Mouse (Mus musculus): ENCODE results near the gene Fmod. TPM values are rescaled to one million over a fixed set of nuclear protein-coding genes. Genes with fewer than 3 reads are reported as not detected.

Fmod gene
- polyA plus RNA-seq, 1 experiment, result 9.7 TPM

- peaks cover 26% of the 10 kb centered on the region for H3K4me1 ChIP-seq (ENCODE audit: control insufficient read depth, insufficient read depth, low read length)
- H3K27me3 ChIP-seq (replicated peaks; ENCODE audit: control insufficient read depth, insufficient read depth, low read length), result no peaks in the 10 kb centered on the region
- WGBS, result 60% methylated on average over 13 of the region's 13 CpGs
- H3K36me3 ChIP-seq (ENCODE audit: control insufficient read depth, insufficient read depth, low read length), result no peaks in the 10 kb centered on the region
- H3K4me3 ChIP-seq (ENCODE audit: insufficient read depth, low read depth, low read length), result 0 out of 2 replicates have a peak overlapping the region, but pooled peaks have one; percentile 48
- TF ChIP-seq POLR2A (IDR thresholded peaks at IDR 0.05; ENCODE audit: low read depth, low read length) (no peak), CTCF (conservative IDR thresholded peaks at IDR 0.05; ENCODE audit: insufficient read depth, insufficient read length, low read depth, low read length) (no peak)
- DNase-seq, result peak; percentile 42
- H3K27ac ChIP-seq (ENCODE audit: insufficient read depth, low read depth, low read length), result peak overlapping the region; percentile 74
Observed at GRCm38 (mm10) chr1:134093771-134094526, 56.9 kb downstream of the Fmod start.

DNA sequence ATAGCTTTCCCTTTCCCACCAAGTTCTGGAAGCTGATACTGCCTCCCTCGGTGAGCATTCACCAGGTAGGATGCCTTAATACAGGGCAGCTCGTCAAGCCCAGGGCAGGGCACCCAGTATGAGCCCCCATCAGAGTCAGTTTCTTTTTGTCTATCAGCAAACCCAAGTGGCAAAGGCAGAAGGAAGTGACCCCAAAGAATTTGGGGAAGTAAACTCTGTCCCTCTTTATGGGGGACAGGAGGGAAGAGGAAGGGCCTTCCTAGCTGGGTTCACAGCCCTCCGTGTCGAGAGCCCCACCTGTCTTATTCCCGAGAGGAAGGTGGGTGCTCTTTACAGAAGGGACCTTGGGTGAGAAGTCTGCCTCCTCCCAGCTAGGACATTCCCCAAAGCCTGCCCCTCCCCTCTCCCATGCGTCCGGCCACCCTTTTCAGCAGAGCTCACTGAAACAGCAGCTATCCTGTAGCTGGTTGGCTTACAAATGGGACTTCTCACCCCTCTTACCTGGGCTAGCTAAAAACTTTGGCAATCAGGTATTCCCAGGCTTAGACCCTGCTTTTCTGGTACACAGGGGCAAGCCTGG, 58.1 kb downstream of the Fmod start:
- H3K27me3 ChIP-seq (replicated peaks; ENCODE audit: control insufficient read depth, insufficient read depth, low read length), result no peaks in the 10 kb centered on the region
- no peak overlapping the region for H3K27ac ChIP-seq (ENCODE audit: insufficient read depth, low read depth, low read length)
- no peak for DNase-seq
- peaks cover 34% of the 10 kb centered on the region for H3K4me1 ChIP-seq (ENCODE audit: control insufficient read depth, insufficient read depth, low read length)
- H3K4me3 ChIP-seq (ENCODE audit: insufficient read depth, low read depth, low read length), result no peak overlapping the region
- no peaks in the 10 kb centered on the region for H3K36me3 ChIP-seq (ENCODE audit: control insufficient read depth, insufficient read depth, low read length)
- 81% methylated on average over 7 of the region's 7 CpGs for WGBS
- TF ChIP-seq CTCF (conservative IDR thresholded peaks at IDR 0.05; ENCODE audit: insufficient read depth, insufficient read length, low read depth, low read length) (no peak), POLR2A (IDR thresholded peaks at IDR 0.05; ENCODE audit: low read depth, low read length) (no peak)

DNA sequence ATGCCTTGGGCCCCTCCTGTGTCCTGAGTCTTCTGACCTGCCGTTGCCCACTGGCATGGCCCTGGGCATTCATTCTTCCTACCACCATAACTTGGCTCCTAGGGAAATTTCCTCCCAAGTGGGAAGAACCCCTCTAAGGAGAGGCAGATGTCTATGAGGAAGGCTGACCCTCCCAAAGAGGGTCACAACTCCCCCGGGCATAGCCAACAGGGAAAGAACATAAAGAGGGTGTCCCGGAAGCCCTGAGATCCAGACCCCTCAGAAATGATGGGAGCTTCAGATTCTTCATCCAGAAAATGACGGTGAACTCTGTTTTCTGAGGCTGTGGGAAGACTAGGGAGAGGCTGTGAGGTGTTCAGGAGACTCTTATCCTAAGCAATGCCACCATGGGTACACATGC, 58.7 kb downstream of the Fmod start:
- H3K4me3 ChIP-seq (ENCODE audit: insufficient read depth, low read depth, low read length), result no peak overlapping the region
- DNase-seq, result no peak
- TF ChIP-seq POLR2A (IDR thresholded peaks at IDR 0.05; ENCODE audit: low read depth, low read length), result no peak
- no peak for TF ChIP-seq CTCF (conservative IDR thresholded peaks at IDR 0.05; ENCODE audit: insufficient read depth, insufficient read length, low read depth, low read length)
- H3K4me1 ChIP-seq (ENCODE audit: control insufficient read depth, insufficient read depth, low read length), result peaks cover 37% of the 10 kb centered on the region
- 84% methylated on average over 4 of the region's 4 CpGs for WGBS
- H3K27ac ChIP-seq (ENCODE audit: insufficient read depth, low read depth, low read length), result no peak overlapping the region
- no peaks in the 10 kb centered on the region for H3K27me3 ChIP-seq (replicated peaks; ENCODE audit: control insufficient read depth, insufficient read depth, low read length)
- H3K36me3 ChIP-seq (ENCODE audit: control insufficient read depth, insufficient read depth, low read length), result no peaks in the 10 kb centered on the region

- 57% methylated on average over 14 of the region's 14 CpGs for WGBS
- H3K4me3 ChIP-seq (ENCODE audit: insufficient read depth, low read depth, low read length), result no peak overlapping the region
- H3K36me3 ChIP-seq (ENCODE audit: control insufficient read depth, insufficient read depth, low read length), result no peaks in the 10 kb centered on the region
- H3K4me1 ChIP-seq (ENCODE audit: control insufficient read depth, insufficient read depth, low read length), result peaks cover 37% of the 10 kb centered on the region
- no peak overlapping the region for H3K27ac ChIP-seq (ENCODE audit: insufficient read depth, low read depth, low read length)
- no peaks in the 10 kb centered on the region for H3K27me3 ChIP-seq (replicated peaks; ENCODE audit: control insufficient read depth, insufficient read depth, low read length)
- no peak for TF ChIP-seq CTCF (conservative IDR thresholded peaks at IDR 0.05; ENCODE audit: insufficient read depth, insufficient read length, low read depth, low read length)
- TF ChIP-seq POLR2A (IDR thresholded peaks at IDR 0.05; ENCODE audit: low read depth, low read length), result no peak
- DNase-seq, result no peak
Observed at GRCm38 (mm10) chr1:134096264-134096934, 59.3 kb downstream of the Fmod start.

- no peak for DNase-seq
Observed at GRCm38 (mm10) chr1:134097080-134097855, 60.2 kb downstream of the Fmod start.

More at GRCm38 (mm10) chr1:134097080-134097855, 60.2 kb downstream of the Fmod start:
- WGBS, result 91% methylated on average over 7 of the region's 7 CpGs
- Histone ChIP-seq H3K4me1 (ENCODE audit: control insufficient read depth, insufficient read depth, low read length) (peaks cover 37% of the 10 kb centered on the region), H3K27ac (ENCODE audit: insufficient read depth, low read depth, low read length) (peak overlapping the region; percentile 88), H3K27me3 (replicated peaks; ENCODE audit: control insufficient read depth, insufficient read depth, low read length) (no peaks in the 10 kb centered on the region), H3K36me3 (ENCODE audit: control insufficient read depth, insufficient read depth, low read length) (no peaks in the 10 kb centered on the region), H3K4me3 (ENCODE audit: insufficient read depth, low read depth, low read length) (no peak overlapping the region)
- TF ChIP-seq POLR2A (IDR thresholded peaks at IDR 0.05; ENCODE audit: low read depth, low read length), result no peak
- no peak for TF ChIP-seq CTCF (conservative IDR thresholded peaks at IDR 0.05; ENCODE audit: insufficient read depth, insufficient read length, low read depth, low read length)

Other genes starting within 250 kb of the Fmod start
- gene Atp2b4, start 236.2 kb upstream of the Fmod start, polyA plus RNA-seq (2012; rRNA removed), result 4.9 and 6.1 TPM in 2 replicates
- 0.48 and 1.5 TPM in 2 replicates for gene Optc, start 129.3 kb upstream of the Fmod start, polyA plus RNA-seq (2012; rRNA removed)
- gene Prelp, start 115.8 kb upstream of the Fmod start, polyA plus RNA-seq (2012; rRNA removed), result 35.0 and 38.2 TPM in 2 replicates
- 20.3 and 23.7 TPM in 2 replicates for gene Btg2, start 41.9 kb downstream of the Fmod start, polyA plus RNA-seq (2012; rRNA removed)
- gene Chit1, start 74.0 kb downstream of the Fmod start, polyA plus RNA-seq (2012; rRNA removed), result not detected in 2 replicates
- 0.56 TPM in 2 replicates for gene Chil1, start 144.9 kb downstream of the Fmod start, polyA plus RNA-seq (2012; rRNA removed)
- gene Mybph, start 156.2 kb downstream of the Fmod start, polyA plus RNA-seq (2012; rRNA removed), result 0.12 and 0.89 TPM in 2 replicates
- 13.5 and 16.6 TPM in 2 replicates for gene Adora1, start 198.2 kb downstream of the Fmod start, polyA plus RNA-seq (2012; rRNA removed)

Data from kidney, adult 2 months (tissue).